Mouse (Mus musculus) cortical plate, adult 2 months (tissue): ENCODE data around the gene Gucd1. TPM values are rescaled to one million over a fixed set of nuclear protein-coding genes. Genes with fewer than 3 reads are reported as not detected.
"Not testable (repeated sequence)": the region's sequence is repeated elsewhere in the genome, so short reads cannot be mapped to it uniquely, and the experiment has no call there.

ENCODE experiments used
- H3K27ac ChIP-seq: fragments of 200-500 bp; 2 replicates; pipeline ENCODE4 v1.5.1; 2012; ENCODE audit warnings: low read length, control low read depth, inconsistent platforms; ENCODE audit not compliant: insufficient read depth
- H3K4me1 ChIP-seq: fragments of 200-500 bp; 2 replicates; pipeline ENCODE4 v1.6.1; 2011; ENCODE audit warnings: low read length; ENCODE audit not compliant: control insufficient read depth, insufficient read depth
- H3K4me3 ChIP-seq: fragments of 200-500 bp; 2 replicates; pipeline ENCODE4 v1.5.1; 2011; ENCODE audit warnings: mild to moderate bottlenecking, low read length, control low read depth; ENCODE audit not compliant: insufficient read depth
- CTCF ChIP-seq: fragments of 200-500 bp; IDR thresholded peaks from 2 replicates; pipeline ENCODE4 v1.5.1; 2011; ENCODE audit warnings: mild to moderate bottlenecking, control low read depth, low read length; ENCODE audit not compliant: insufficient read depth; ENCODE audit errors: extremely low read depth
- POLR2A ChIP-seq: fragments of 200-500 bp; IDR thresholded peaks from 2 replicates; pipeline ENCODE4 v1.6.1; 2011; ENCODE audit warnings: mild to moderate bottlenecking, low read length, control low read depth; ENCODE audit not compliant: insufficient read depth; ENCODE audit errors: extremely low read depth
- polyA plus RNA-seq: library from polyadenylated mRNA; depleted of rRNA; stranded (reverse); fragments of >200 nt; gene quantifications from 2 replicates; pipeline ENCODE4 v1.2.3, GENCODE M21; 2012

The Gucd1 gene
- polyA plus RNA-seq, 1 experiment: 16.0 TPM

DNA sequence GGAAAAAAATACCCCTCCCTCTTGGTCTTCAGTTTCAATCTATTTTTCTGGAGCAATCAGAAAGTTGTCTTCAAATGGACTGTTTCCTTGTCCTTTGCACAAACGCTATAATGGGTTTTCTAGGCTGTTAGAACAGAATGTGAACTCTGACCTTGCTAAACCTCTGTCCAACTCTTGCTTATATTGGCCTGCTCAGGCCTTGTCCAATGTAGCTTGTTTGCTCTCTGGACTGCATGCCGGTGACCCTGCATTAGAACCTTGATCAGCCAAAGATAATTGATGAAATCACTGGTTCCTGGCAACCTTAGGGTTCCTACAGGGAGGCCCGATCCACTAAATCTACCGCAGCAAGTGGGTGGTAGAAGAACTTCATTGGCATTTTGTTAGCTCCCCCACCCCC lies 110.0 kb downstream of the Gucd1 start:
- no peak for TF ChIP-seq CTCF
- no peak for TF ChIP-seq POLR2A
- H3K4me3 ChIP-seq: no peak overlapping the region
- no peak overlapping the region for H3K27ac ChIP-seq
- no peaks in the 10 kb centered on the region; the same call in 1 of the 2 replicates for H3K4me1 ChIP-seq

DNA sequence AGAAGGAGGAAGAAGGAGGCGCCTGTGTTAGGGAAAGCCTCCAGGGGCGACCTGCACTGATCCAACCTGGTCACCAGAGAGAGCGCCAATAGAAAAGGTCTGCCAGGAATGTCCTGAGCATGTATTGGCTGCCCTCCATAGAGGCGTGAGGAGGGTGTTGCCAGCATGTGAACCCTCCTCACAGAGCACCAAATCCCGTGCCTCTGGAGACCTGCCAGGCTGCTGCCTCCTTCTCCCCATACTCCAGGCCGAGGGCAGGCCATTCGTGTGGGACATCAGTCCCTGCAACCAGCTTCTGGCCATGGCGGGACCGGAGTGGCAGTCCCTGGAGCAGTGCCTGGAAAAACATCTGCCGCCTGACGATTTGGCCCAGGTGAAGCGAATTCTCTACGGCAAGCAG lies 111.0 kb downstream of the Gucd1 start:
- Histone ChIP-seq H3K4me1 (no peaks in the 10 kb centered on the region), H3K27ac (no peak overlapping the region), H3K4me3 (no peak overlapping the region)
- no peak for TF ChIP-seq POLR2A
- TF ChIP-seq CTCF: no peak

DNA sequence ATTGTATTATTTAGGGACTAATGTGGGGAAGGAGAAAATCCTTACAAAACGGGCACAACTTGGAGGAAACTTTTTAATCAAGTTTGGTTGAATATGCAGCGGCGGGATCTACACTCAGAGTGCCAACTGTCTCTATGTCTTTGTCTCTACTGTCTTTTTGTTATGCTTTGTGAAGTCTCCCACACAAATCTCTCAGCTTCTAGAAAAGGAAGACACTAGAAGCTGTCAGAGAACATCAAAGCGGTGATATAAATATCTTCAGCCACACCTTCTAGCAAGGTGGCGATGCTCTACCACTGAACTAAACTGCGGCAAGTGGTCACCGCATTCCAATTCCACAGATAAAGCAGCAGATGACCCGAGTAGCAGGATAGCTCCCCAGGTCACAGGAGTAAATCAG lies 111.9 kb downstream of the Gucd1 start:
- TF ChIP-seq CTCF: no peak
- no peak for TF ChIP-seq POLR2A
- H3K4me3 ChIP-seq: no peak overlapping the region
- H3K4me1 ChIP-seq: no peaks in the 10 kb centered on the region
- H3K27ac ChIP-seq: no peak overlapping the region

DNA sequence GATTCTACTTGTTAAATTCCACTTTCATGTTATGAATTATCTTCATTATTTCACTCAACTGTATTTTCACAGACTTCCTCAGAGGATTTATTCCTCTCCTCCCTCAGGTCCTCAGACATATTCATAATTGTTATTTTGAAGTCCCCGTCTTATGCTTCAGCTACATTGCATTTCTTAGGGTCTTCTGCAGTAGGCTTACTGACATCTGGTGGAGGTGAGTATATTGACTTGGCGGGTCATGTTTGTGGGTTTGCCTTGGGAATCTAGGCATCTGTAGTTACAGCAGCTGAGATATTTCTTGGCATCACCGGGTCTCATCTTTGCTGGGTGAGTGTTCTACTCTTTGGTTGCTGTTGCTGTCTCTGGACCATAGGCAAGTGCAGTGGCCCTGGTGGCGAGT lies 116.8 kb downstream of the Gucd1 start, which contains the start of gene Upb1:
TSS of gene Upb1 (plus strand) at position 158 of the 400 bp plus-strand sequence.
- H3K4me3 ChIP-seq: no peak within 1 kb of the TSS
- no peaks in the 10 kb centered on the region for H3K4me1 ChIP-seq
- H3K27ac ChIP-seq: no peak within 1 kb of the TSS
- TF ChIP-seq CTCF (no peak), POLR2A (no peak)

DNA sequence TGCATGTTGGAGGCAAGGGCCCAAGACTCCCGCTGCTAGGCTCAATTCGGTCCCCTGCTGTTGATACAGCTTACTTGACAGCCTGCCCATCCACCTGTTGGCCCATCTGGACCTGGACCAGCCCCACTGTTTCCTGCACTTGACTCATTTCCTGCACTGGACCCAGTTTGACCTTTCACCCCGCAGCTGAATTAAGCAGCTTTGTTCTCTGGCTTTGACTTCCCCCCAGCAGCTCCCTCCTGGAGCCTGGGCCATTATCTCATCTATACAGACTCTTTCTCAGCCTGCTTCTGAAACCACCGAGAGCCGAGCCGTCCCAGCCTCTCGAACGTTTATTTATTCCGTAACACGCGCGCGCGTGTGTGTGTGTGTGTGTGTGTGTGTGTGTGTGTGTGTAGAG lies 120.8 kb downstream of the Gucd1 start:
- Histone ChIP-seq H3K4me1 (no peaks in the 10 kb centered on the region), H3K27ac (no peak overlapping the region), H3K4me3 (no peak overlapping the region)
- TF ChIP-seq CTCF (no peak), POLR2A (no peak)

DNA sequence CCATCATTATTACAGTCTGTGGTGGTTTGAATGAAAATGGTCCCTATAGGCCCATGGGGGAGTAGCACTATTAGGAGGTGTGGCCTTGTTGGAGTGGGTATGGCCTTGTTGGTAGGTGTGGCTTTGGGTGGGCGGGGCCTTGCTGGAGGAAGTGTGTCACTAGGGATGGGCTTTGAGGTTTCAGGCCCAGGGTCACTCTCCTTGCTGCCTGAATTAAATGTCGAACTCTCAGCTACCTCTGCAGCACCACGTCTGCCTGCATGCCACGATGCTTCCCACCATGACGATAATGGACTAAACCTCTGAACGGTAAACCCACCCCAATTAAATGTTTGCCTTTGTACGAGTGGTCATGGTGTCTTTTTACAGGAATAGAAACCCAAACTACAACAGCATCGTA lies 123.0 kb downstream of the Gucd1 start:
- no peak overlapping the region for H3K27ac ChIP-seq
- TF ChIP-seq CTCF: no peak
- no peak for TF ChIP-seq POLR2A
- H3K4me1 ChIP-seq: no peaks in the 10 kb centered on the region
- H3K4me3 ChIP-seq: no peak overlapping the region

DNA sequence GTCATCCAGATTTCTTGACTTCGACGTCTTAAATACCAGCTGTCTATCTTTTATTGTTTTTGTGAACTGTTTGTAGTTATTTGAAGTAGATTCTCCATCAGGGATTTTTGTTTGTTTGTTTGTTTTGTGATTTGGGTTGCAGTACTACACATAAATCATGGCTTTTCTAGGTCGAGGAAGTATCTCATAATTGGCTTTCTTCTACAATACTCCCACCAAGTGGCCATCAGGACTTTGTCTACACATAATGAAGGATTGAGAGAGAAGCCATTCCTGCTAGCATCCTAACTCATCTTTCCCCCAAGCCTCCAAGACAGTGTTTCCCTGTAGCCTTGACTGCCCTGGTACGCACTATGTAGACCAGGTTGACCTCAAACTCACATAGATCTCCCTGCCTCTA lies 126.9 kb downstream of the Gucd1 start:
- TF ChIP-seq POLR2A (no peak), CTCF (no peak)
- no peaks in the 10 kb centered on the region for H3K4me1 ChIP-seq
- H3K4me3 ChIP-seq: no peak overlapping the region
- no peak overlapping the region for H3K27ac ChIP-seq

DNA sequence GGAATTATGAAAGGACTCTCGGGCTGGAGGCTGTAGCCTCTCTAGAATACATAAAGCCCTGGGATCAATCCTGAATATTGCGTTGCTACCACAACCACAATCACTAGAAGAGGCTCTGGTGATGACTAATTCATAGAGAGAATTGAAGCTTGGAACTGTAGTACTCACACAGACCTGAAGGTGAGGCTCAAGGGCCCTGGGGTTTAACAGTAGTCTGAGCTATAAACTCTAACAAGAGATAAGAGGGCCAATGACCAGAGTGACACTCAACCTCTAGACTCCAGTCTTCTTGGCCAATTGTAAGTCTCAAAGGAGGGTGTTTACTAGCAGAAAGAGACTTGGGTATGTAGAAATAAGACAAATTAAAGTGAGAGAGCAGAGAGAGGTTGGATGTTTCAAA lies 127.6 kb downstream of the Gucd1 start:
- no peak overlapping the region for H3K4me3 ChIP-seq
- H3K4me1 ChIP-seq: no peaks in the 10 kb centered on the region
- TF ChIP-seq CTCF (no peak), POLR2A (no peak)
- no peak overlapping the region for H3K27ac ChIP-seq

DNA sequence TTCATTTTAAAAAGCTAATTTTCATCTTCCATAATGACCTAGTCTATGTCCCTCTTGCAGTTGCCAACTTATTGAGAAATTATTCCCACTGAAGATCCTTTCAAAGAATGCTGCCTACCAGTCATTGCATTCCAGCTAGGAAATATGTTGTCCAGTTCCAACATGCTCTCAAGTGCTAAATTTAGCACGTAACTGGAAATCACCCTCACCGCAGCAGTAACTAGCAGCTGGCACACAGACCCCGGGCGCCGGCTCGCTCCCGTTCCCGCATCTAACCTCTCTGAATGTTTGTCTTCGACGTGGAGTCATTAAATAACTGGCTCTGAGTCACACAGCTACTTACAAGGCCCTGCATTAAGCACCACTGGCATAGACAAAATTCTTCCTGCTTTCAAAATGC lies 139.1 kb downstream of the Gucd1 start:
- H3K4me3 ChIP-seq: no peak overlapping the region
- H3K4me1 ChIP-seq: peaks cover 1% of the 10 kb centered on the region; the same call in 1 of the 2 replicates
- H3K27ac ChIP-seq: no peak overlapping the region
- TF ChIP-seq CTCF: no peak

DNA sequence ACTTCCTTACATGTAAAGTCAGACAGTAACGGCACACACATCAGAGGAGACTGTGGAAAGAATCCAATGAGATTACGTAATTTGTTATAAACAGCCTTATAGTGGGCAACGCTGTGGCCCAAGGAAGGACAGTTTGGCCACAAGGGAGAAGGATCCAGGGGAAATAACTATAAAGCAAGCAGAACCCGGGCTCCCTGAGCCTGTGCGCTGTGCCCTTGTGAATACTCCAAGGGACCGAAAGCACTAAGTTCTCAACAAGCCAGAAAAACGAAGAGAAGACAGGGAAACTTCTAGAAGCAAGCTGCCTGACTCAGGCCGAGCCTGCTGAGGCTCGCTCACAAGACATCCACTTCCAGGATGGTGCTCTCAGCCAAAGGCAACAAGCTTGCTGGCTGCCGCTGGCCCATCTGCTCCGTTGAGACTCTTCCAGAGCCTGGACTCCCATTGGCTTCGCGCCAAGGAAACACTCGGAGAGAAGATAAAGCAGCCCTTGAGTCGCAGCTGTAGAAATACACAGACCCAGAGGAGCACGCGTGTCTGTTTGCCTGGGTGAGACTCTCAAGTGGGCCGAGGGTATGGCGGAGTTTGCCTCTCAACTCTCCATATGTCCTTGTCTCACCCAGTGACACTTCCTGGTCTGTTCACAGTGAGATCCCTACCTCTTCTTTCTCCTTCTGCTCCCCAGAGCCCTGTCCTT lies 144.0 kb downstream of the Gucd1 start:
- not testable (repeated sequence) for H3K4me1 ChIP-seq, H3K4me3 ChIP-seq, H3K27ac ChIP-seq
